Mouse (Mus musculus) brain, adult 2 months (tissue): ENCODE data around the gene Abcb8.

Experiments
- DNase-seq: peaks from one replicate; pipeline ENCODE4 v3.0.0; 2011; ENCODE audit warnings: low read depth, low spot score

The Abcb8 gene

GRCm38 (mm10) chr5:24425421-24426036, 32.1 kb downstream of the Abcb8 start:
- no peak for DNase-seq

- no peak for DNase-seq
These were observed 32.6 kb downstream of the Abcb8 start for GRCm38 (mm10) chr5:24426037-24426432.

- DNase-seq, result no peak
These were observed 33.3 kb downstream of the Abcb8 start for GRCm38 (mm10) chr5:24426556-24427284.

GRCm38 (mm10) chr5:24427285-24427633, 33.8 kb downstream of the Abcb8 start:
- no peak for DNase-seq

GRCm38 (mm10) chr5:24427981-24428402, 34.5 kb downstream of the Abcb8 start:
- no peak for DNase-seq

GRCm38 (mm10) chr5:24428596-24428995, 35.1 kb downstream of the Abcb8 start:
- DNase-seq, result no peak

GRCm38 (mm10) chr5:24433993-24434392, 40.5 kb downstream of the Abcb8 start:
- no peak for DNase-seq

- no peak for DNase-seq
These were observed 47.7 kb downstream of the Abcb8 start for GRCm38 (mm10) chr5:24441187-24441586.

- DNase-seq, result no peak
These were observed 48.6 kb downstream of the Abcb8 start for GRCm38 (mm10) chr5:24442029-24442428.

GRCm38 (mm10) chr5:24443204-24443603, 49.7 kb downstream of the Abcb8 start:
- DNase-seq, result no peak

- DNase-seq, result no peak
These were observed 50.5 kb downstream of the Abcb8 start for GRCm38 (mm10) chr5:24443927-24444326.

GRCm38 (mm10) chr5:24444746-24445427, 51.4 kb downstream of the Abcb8 start, which contains the start of gene Fastk:
Gene Fastk, minus strand, starts transcription at chr5:24445287.
- peak; percentile 98 for DNase-seq

GRCm38 (mm10) chr5:24445428-24446080, 52.1 kb downstream of the Abcb8 start:
- no peak for DNase-seq

- no peak for DNase-seq
These were observed 53.2 kb downstream of the Abcb8 start for GRCm38 (mm10) chr5:24446630-24447029.

- peak; percentile 92 for DNase-seq
These were observed 54.3 kb downstream of the Abcb8 start, which contains the start of gene Tmub1 for GRCm38 (mm10) chr5:24447624-24448298. Gene Tmub1, minus strand, starts transcription at chr5:24447854.

GRCm38 (mm10) chr5:24451264-24452029, 58.0 kb downstream of the Abcb8 start:
- DNase-seq, result peak; percentile 96

GRCm38 (mm10) chr5:24452030-24452690, 58.7 kb downstream of the Abcb8 start, which contains the start of gene Agap3:
Gene Agap3, plus strand, starts transcription at chr5:24452177.
- DNase-seq, result peak; percentile 64

- peak; percentile 68 for DNase-seq
These were observed 59.3 kb downstream of the Abcb8 start for GRCm38 (mm10) chr5:24452691-24453233.

- DNase-seq, result peak; percentile 92
These were observed 60.0 kb downstream of the Abcb8 start for GRCm38 (mm10) chr5:24453283-24453984.
